Mouse (Mus musculus): ENCODE measurements at regions not wholly inside any gene's neighbourhood (a gene's known extent, or its start where the extent isn't known, plus 50 kb on each side); places are given as distances from the start of the nearest gene placed in this dataset.

DNA sequence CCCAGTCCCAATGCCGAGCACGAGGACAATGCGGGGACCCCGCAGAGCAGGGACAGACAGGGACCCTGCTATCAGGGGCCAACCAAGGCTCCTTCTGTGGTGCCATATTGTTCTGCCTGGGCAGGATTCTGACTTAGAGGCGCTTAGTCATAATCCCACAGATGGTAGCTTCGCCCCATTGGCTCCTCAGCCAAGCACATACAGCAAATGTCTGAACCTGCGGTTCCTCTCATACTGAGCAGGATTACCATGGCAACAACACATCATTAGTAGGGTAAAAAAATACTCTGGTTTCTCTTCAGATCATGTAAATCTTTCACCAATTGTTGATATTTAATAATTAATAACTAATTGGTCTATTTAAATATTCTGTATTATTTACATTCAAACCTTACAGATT lies 2140.3 kb upstream of the Cdh20 start:
- 75% methylated on average over 7 of the region's 7 CpGs for WGBS
- DNase-seq (ENCODE audit: low spot score) (peak; percentile 94), ATAC-seq (ENCODE audit: insufficient read depth, low read depth) (peak; percentile 100)
- no peaks in the 10 kb centered on the region for H3K9me3 ChIP-seq (replicated peaks; ENCODE audit: control insufficient read depth, low read length)
- no peak overlapping the region for H3K9ac ChIP-seq (replicated peaks; ENCODE audit: low read depth, low read length)
- no peaks in the 10 kb centered on the region for H3K36me3 ChIP-seq (replicated peaks; ENCODE audit: control insufficient read depth, insufficient read depth, low read length)
- TF ChIP-seq CTCF (IDR thresholded peaks at IDR 0.05; ENCODE audit: low read depth): no peak
- TF ChIP-seq EP300 (IDR thresholded peaks at IDR 0.05; ENCODE audit: low read depth): no peak
- H3K27me3 ChIP-seq (ENCODE audit: control insufficient read depth, insufficient read depth, low read length): no peaks in the 10 kb centered on the region
- H3K4me1 ChIP-seq (ENCODE audit: control insufficient read depth, insufficient read depth): no peaks in the 10 kb centered on the region
- no peak overlapping the region for H3K27ac ChIP-seq (ENCODE audit: low read depth)
- H3K4me3 ChIP-seq (ENCODE audit: low read depth, low read length): no peak overlapping the region
- H3K4me2 ChIP-seq (ENCODE audit: low read depth, low read length): no peak overlapping the region

DNA sequence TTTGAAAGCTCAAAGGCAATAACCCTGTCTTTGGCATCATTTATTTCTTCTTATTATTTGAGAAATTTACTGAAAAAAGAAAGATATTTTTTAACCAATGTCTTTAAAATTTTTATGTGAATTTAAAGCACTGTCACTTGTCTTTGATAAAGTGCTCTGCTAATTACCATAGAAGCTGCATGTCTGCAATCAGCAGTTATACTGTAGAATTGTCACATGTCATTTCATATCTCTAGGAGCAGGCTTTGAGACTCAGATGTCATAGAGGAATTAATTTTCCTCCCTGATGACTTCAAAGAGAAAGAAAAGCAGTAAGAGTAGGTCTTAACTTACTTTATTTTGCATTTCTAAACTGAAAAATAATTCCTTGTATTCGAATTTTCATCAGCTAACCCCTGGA lies 2123.9 kb upstream of the Cdh20 start:
- H3K27me3 ChIP-seq (ENCODE audit: control insufficient read depth, insufficient read depth, low read length): no peaks in the 10 kb centered on the region
- no peak for DNase-seq (ENCODE audit: low spot score)
- ATAC-seq (ENCODE audit: insufficient read depth, low read depth): no peak
- H3K4me2 ChIP-seq (ENCODE audit: low read depth, low read length): no peak overlapping the region
- no peaks in the 10 kb centered on the region for H3K36me3 ChIP-seq (replicated peaks; ENCODE audit: control insufficient read depth, insufficient read depth, low read length)
- H3K4me1 ChIP-seq (ENCODE audit: control insufficient read depth, insufficient read depth): no peaks in the 10 kb centered on the region
- no peak overlapping the region for H3K27ac ChIP-seq (ENCODE audit: low read depth)
- H3K9ac ChIP-seq (replicated peaks; ENCODE audit: low read depth, low read length): no peak overlapping the region
- TF ChIP-seq EP300 (IDR thresholded peaks at IDR 0.05; ENCODE audit: low read depth): no peak
- no peak for TF ChIP-seq CTCF (IDR thresholded peaks at IDR 0.05; ENCODE audit: low read depth)
- 38% methylated on average over 1 of the region's 1 CpGs for WGBS
- H3K9me3 ChIP-seq (replicated peaks; ENCODE audit: control insufficient read depth, low read length): no peaks in the 10 kb centered on the region
- no peak overlapping the region for H3K4me3 ChIP-seq (ENCODE audit: low read depth, low read length)

DNA sequence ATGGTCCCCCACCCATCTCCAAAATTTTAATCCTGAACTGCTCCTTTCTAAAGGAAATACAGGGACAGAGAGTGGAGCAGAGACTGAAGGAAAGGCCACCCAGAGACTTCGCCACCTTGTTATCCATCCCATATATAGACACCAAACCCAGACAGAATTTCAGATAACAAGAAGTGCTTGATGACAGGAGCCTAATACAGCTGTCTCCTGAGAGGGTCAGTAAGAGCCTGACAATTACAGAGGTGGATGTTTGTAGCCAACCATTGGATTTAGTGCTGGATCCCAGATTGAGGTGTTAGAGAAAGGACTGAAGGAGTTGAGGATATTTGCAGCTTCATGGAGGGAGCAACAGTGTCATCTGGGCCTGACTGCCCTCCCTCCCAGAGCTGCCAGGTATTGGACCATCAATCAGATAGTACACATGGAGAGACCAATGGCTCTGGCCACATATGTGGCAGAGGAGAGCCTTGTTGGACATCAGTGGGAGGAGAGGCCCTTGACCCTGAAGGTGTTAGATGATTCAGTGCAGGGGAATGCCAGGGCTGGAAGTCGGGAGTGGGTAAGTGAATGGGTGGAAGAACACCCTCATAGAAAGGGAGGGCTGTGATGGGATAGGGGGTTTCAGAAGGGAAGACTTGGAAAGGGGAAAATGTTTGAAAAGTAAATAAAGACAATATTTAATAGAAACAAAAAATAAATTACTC lies 2080.8 kb upstream of the Cdh20 start:
- ATAC-seq (ENCODE audit: insufficient read depth, low read depth): no peak; the same call in 1 of the 2 replicates

GRCm38 (mm10) chr1:102716459-102716858 lies 2051.9 kb upstream of the Cdh20 start:
- Histone ChIP-seq H3K4me1 (ENCODE audit: control insufficient read depth, insufficient read depth) (no peaks in the 10 kb centered on the region), H3K4me3 (ENCODE audit: low read depth, low read length) (no peak overlapping the region), H3K9me3 (replicated peaks; ENCODE audit: control insufficient read depth, low read length) (no peaks in the 10 kb centered on the region), H3K27me3 (ENCODE audit: control insufficient read depth, insufficient read depth, low read length) (no peaks in the 10 kb centered on the region), H3K9ac (replicated peaks; ENCODE audit: low read depth, low read length) (no peak overlapping the region), H3K4me2 (ENCODE audit: low read depth, low read length) (no peak overlapping the region), H3K27ac (ENCODE audit: low read depth) (no peak overlapping the region), H3K36me3 (replicated peaks; ENCODE audit: control insufficient read depth, insufficient read depth, low read length) (no peaks in the 10 kb centered on the region)
- WGBS: 65% methylated on average over 2 of the region's 2 CpGs
- TF ChIP-seq EP300 (IDR thresholded peaks at IDR 0.05; ENCODE audit: low read depth) (no peak), CTCF (IDR thresholded peaks at IDR 0.05; ENCODE audit: low read depth) (no peak)
- ATAC-seq (ENCODE audit: insufficient read depth, low read depth) (no peak), DNase-seq (ENCODE audit: low spot score) (no peak)

More for the DNA sequence above, 2080.8 kb upstream of the Cdh20 start:
- no peaks in the 10 kb centered on the region for H3K9me3 ChIP-seq (replicated peaks; ENCODE audit: control insufficient read depth, low read length)
- no peak overlapping the region for H3K4me3 ChIP-seq (ENCODE audit: low read depth, low read length)
- no peak overlapping the region for H3K27ac ChIP-seq (ENCODE audit: low read depth)
- H3K9ac ChIP-seq (replicated peaks; ENCODE audit: low read depth, low read length): no peak overlapping the region
- no peak for TF ChIP-seq EP300 (IDR thresholded peaks at IDR 0.05; ENCODE audit: low read depth)
- no peaks in the 10 kb centered on the region for H3K27me3 ChIP-seq (ENCODE audit: control insufficient read depth, insufficient read depth, low read length)
- DNase-seq (ENCODE audit: low spot score): no peak
- H3K36me3 ChIP-seq (replicated peaks; ENCODE audit: control insufficient read depth, insufficient read depth, low read length): no peaks in the 10 kb centered on the region
- 0 out of 2 replicates have a peak, but pooled peaks cover 6% of the 10 kb centered on the region for H3K4me1 ChIP-seq (ENCODE audit: control insufficient read depth, insufficient read depth)
- WGBS: 34% methylated on average over 2 of the region's 2 CpGs
- H3K4me2 ChIP-seq (ENCODE audit: low read depth, low read length): no peak overlapping the region

GRCm38 (mm10) chr1:102733991-102734390 lies 2034.3 kb upstream of the Cdh20 start:
- Histone ChIP-seq H3K4me2 (ENCODE audit: low read depth, low read length) (no peak overlapping the region), H3K9me3 (replicated peaks; ENCODE audit: control insufficient read depth, low read length) (no peaks in the 10 kb centered on the region), H3K4me1 (ENCODE audit: control insufficient read depth, insufficient read depth) (no peaks in the 10 kb centered on the region), H3K4me3 (ENCODE audit: low read depth, low read length) (no peak overlapping the region), H3K36me3 (replicated peaks; ENCODE audit: control insufficient read depth, insufficient read depth, low read length) (no peaks in the 10 kb centered on the region), H3K9ac (replicated peaks; ENCODE audit: low read depth, low read length) (no peak overlapping the region), H3K27me3 (ENCODE audit: control insufficient read depth, insufficient read depth, low read length) (no peaks in the 10 kb centered on the region), H3K27ac (ENCODE audit: low read depth) (no peak overlapping the region)
- TF ChIP-seq EP300 (IDR thresholded peaks at IDR 0.05; ENCODE audit: low read depth) (no peak), CTCF (IDR thresholded peaks at IDR 0.05; ENCODE audit: low read depth) (no peak)
- DNase-seq (ENCODE audit: low spot score): no peak
- ATAC-seq (ENCODE audit: insufficient read depth, low read depth): no peak
- 83% methylated on average over 1 of the region's 1 CpGs for WGBS

DNA sequence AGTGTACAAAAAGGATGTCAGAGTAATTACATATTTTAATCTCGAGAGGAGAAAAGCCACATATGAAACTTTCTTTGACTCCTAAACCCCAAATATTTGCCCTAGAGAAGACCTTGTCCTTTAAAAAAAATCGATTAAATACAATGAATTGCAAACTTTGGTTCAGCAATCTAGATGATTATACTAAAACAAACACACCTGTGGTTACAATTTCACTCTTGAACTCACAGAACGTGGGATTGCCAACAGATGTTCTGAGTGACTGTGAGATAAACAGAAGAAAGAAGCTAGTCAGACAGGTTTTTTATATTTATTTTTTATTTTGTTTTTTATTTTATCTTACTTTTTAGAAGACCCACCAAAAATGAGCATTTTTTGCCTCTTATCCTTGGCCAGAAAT lies 2032.9 kb upstream of the Cdh20 start:
- WGBS: 52% methylated on average over 3 of the region's 3 CpGs
- no peak overlapping the region for H3K4me2 ChIP-seq (ENCODE audit: low read depth, low read length)
- H3K9ac ChIP-seq (replicated peaks; ENCODE audit: low read depth, low read length): no peak overlapping the region
- no peak for DNase-seq (ENCODE audit: low spot score)
- TF ChIP-seq CTCF (IDR thresholded peaks at IDR 0.05; ENCODE audit: low read depth): no peak
- no peak for TF ChIP-seq EP300 (IDR thresholded peaks at IDR 0.05; ENCODE audit: low read depth)
- no peak overlapping the region for H3K27ac ChIP-seq (ENCODE audit: low read depth)
- no peak overlapping the region for H3K4me3 ChIP-seq (ENCODE audit: low read depth, low read length)
- H3K36me3 ChIP-seq (replicated peaks; ENCODE audit: control insufficient read depth, insufficient read depth, low read length): no peaks in the 10 kb centered on the region
- no peaks in the 10 kb centered on the region for H3K27me3 ChIP-seq (ENCODE audit: control insufficient read depth, insufficient read depth, low read length)
- no peaks in the 10 kb centered on the region for H3K4me1 ChIP-seq (ENCODE audit: control insufficient read depth, insufficient read depth)
- no peaks in the 10 kb centered on the region for H3K9me3 ChIP-seq (replicated peaks; ENCODE audit: control insufficient read depth, low read length)
- no peak for ATAC-seq (ENCODE audit: insufficient read depth, low read depth)

All from heart, postnatal 0 days (tissue).